Mouse (Mus musculus) megakaryocyte, embryonic 14.5 days (primary cell): ENCODE data around the gene Ssh3.

ENCODE experiments used
- FLI1 ChIP-seq: IDR thresholded peaks from 2 replicates; pipeline ENCODE4 v1.6.1; 2012; ENCODE audit warnings: low read length, inconsistent platforms, mixed read lengths
- GATA1 ChIP-seq: IDR thresholded peaks from 3 replicates; pipeline ENCODE4 v1.6.1; 2012; ENCODE audit warnings: mixed read lengths, low read length, inconsistent platforms, borderline replicate concordance

DNA sequence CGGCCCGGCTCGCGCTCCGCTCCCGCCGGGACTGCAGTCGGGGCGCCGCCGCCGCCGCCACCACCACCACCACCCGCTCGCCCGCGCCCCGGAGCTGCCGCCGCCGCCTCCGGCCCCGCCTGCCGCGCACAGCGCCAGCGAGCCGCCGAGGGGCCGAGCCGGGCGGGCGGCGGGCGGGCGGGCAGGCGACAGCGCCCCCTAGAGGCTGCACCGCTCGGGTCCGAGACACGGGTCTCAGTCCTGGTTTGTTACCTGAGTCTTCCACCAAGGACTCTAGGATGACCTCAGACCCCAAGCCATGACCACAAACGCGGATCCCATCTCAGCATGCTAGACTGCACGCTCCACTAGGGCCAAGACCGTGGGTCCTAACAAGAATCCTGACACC is 37.2 kb upstream of the Ssh3 start, which contains the start of gene Grk2:
- TF ChIP-seq GATA1 (no peak), FLI1 (no peak)
